Mouse (Mus musculus) spleen, adult 2 months (tissue): Measurements from ENCODE around the gene Itgb5. TPM values are rescaled to one million over a fixed set of nuclear protein-coding genes. Genes with fewer than 3 reads are reported as not detected.

Experiments used
- DNase-seq, 2 experiments: peaks; one replicate each; pipeline versions ENCODE4 v3.0.0 to v3.0.0-alpha.2; 2012 to 2021; ENCODE audit warnings: low spot score in 2 of 2, low read depth in 1 of 2
- H3K27ac ChIP-seq: fragments of 200-500 bp; 2 replicates; pipeline ENCODE4 v1.5.1; 2012; ENCODE audit warnings: low read length, inconsistent platforms; ENCODE audit not compliant: insufficient read depth
- H3K27me3 ChIP-seq: fragments of 200-500 bp; 2 replicates; pipeline ENCODE4 v1.6.1; 2012; ENCODE audit warnings: mild to moderate bottlenecking, moderate library complexity, low read length, inconsistent platforms; ENCODE audit not compliant: control insufficient read depth, insufficient read depth
- H3K36me3 ChIP-seq: fragments of 200-500 bp; 2 replicates; pipeline ENCODE4 v1.6.1; 2012; ENCODE audit warnings: mild to moderate bottlenecking, low read length, inconsistent platforms; ENCODE audit not compliant: control insufficient read depth, insufficient read depth
- H3K4me1 ChIP-seq: fragments of 200-500 bp; 2 replicates; pipeline ENCODE4 v1.6.1; 2011; ENCODE audit warnings: inconsistent platforms; ENCODE audit not compliant: control insufficient read depth, insufficient read depth, insufficient read length
- H3K4me3 ChIP-seq: fragments of 200-500 bp; 2 replicates; pipeline ENCODE4 v1.5.1; 2011; ENCODE audit warnings: mild to moderate bottlenecking, inconsistent platforms; ENCODE audit not compliant: insufficient read depth, insufficient read length; ENCODE audit errors: extremely low read depth
- CTCF ChIP-seq: fragments of 200-500 bp; IDR thresholded peaks from 2 replicates; pipeline ENCODE4 v1.5.1; 2011; ENCODE audit warnings: mild to moderate bottlenecking, inconsistent platforms; ENCODE audit not compliant: insufficient read depth, insufficient read length, insufficient replicate concordance; ENCODE audit errors: extremely low read depth
- POLR2A ChIP-seq: fragments of 200-500 bp; IDR thresholded peaks from 2 replicates; pipeline ENCODE4 v1.6.1; 2011; ENCODE audit warnings: low read depth, low read length, inconsistent platforms
- WGBS: fragments of 180-500 bp; shearing (Covaris S2); methylation state at CpG from one replicate; pipeline ENCODE4 v1.1.7; 2018; 5-methylcytosine and 5-hydroxymethylcytosine counted together
- polyA plus RNA-seq: library from polyadenylated mRNA; depleted of rRNA; stranded (reverse); fragments of >200 nt; gene quantifications from 2 replicates; pipeline ENCODE4 v1.2.3, GENCODE M21; 2012

The Itgb5 gene
- polyA plus RNA-seq, 1 experiment, result 36.4 TPM

- Histone ChIP-seq H3K4me1 (no peaks in the 10 kb centered on the region), H3K27ac (no peak within 1 kb of the TSS), H3K36me3 (no peaks in the 10 kb centered on the region), H3K4me3 (no peak within 1 kb of the TSS), H3K27me3 (no peaks in the 10 kb centered on the region)
- 47% methylated on average over 10 of the region's 10 CpGs for WGBS
- DNase-seq, result no peak
- no peak for TF ChIP-seq CTCF
- no peak for TF ChIP-seq POLR2A
These were observed 35.3 kb upstream of the Itgb5 start, which contains the start of gene Muc13 for GRCm38 (mm10) chr16:33793846-33794791. TSS of gene Muc13 (plus strand) at chr16:33794037.

- no peak for DNase-seq
- no peak overlapping the region for H3K4me3 ChIP-seq
- TF ChIP-seq CTCF (no peak), POLR2A (no peak)
- no peaks in the 10 kb centered on the region for H3K27me3 ChIP-seq
- no peak overlapping the region for H3K27ac ChIP-seq
- H3K4me1 ChIP-seq, result no peaks in the 10 kb centered on the region
- no peaks in the 10 kb centered on the region for H3K36me3 ChIP-seq
- WGBS, result 55% methylated on average over 4 of the region's 4 CpGs
These were observed 34.4 kb upstream of the Itgb5 start for GRCm38 (mm10) chr16:33795106-33795505.

- H3K4me3 ChIP-seq, result no peak overlapping the region
These were observed 33.6 kb upstream of the Itgb5 start for GRCm38 (mm10) chr16:33795887-33796286.

DNA sequence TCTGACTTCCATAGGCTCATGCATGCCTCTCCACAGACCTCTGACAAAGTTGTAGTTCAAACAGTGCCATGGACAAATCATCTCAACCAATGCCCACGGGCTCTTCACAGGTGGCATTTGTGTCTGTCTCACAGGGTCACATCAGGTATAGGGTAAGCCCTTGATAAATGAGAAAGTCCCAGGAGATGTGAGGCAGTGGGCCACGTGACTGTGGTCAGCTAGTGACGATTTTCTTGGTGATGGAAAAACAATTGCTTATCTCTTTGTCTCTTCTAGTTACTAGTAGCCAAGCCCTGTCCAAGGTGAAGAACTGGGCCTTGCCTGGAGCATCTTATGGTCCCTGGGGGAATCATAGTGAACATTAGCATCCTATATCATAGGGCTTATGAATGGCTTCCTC is 32.7 kb upstream of the Itgb5 start:
- Histone ChIP-seq H3K27me3 (no peaks in the 10 kb centered on the region), H3K4me3 (no peak overlapping the region), H3K36me3 (no peaks in the 10 kb centered on the region), H3K27ac (no peak overlapping the region), H3K4me1 (no peaks in the 10 kb centered on the region)
- TF ChIP-seq POLR2A (no peak), CTCF (no peak)
- 40% methylated on average over 3 of the region's 3 CpGs for WGBS
- no peak for DNase-seq

More at GRCm38 (mm10) chr16:33795887-33796286, 33.6 kb upstream of the Itgb5 start:
- TF ChIP-seq CTCF (no peak), POLR2A (no peak)
- Histone ChIP-seq H3K27ac (no peak overlapping the region), H3K36me3 (no peaks in the 10 kb centered on the region), H3K27me3 (no peaks in the 10 kb centered on the region), H3K4me1 (no peaks in the 10 kb centered on the region)
- WGBS, result 30% methylated on average over 6 of the region's 6 CpGs
- no peak for DNase-seq

DNA sequence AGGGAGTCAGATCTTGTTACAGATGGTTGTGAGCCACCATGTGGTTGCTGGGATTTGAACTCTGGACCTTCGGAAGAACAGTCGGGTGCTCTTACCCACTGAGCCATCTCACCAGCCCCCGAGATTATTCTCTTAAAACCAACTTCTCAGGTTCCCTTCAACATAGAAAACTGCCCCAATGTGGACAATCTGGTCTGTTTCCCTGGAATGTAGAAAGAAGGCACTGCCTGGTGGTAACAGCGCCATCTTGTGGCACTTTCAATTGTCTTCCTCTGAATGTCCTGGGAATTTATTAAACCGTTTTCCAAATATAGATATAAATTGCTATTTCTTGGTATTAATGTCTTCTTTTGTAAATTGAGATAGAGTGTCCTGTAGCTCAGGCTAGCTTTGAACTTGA is 31.6 kb upstream of the Itgb5 start:
- no peaks in the 10 kb centered on the region for H3K36me3 ChIP-seq
- no peaks in the 10 kb centered on the region for H3K27me3 ChIP-seq
- H3K4me3 ChIP-seq, result no peak overlapping the region
- H3K27ac ChIP-seq, result no peak overlapping the region
- H3K4me1 ChIP-seq, result no peaks in the 10 kb centered on the region
- 49% methylated on average over 5 of the region's 5 CpGs for WGBS
- TF ChIP-seq CTCF (peak; percentile 41; the same call in 1 of the 2 replicates), POLR2A (no peak)
- peak in 1 of 2 experiments; percentile 11 for DNase-seq

GRCm38 (mm10) chr16:33810002-33810401 is 19.5 kb upstream of the Itgb5 start:
- no peaks in the 10 kb centered on the region for H3K27me3 ChIP-seq
- no peak for DNase-seq
- WGBS, result 83% methylated on average over 3 of the region's 3 CpGs
- no peak overlapping the region for H3K27ac ChIP-seq
- H3K4me1 ChIP-seq, result no peaks in the 10 kb centered on the region
- H3K36me3 ChIP-seq, result no peaks in the 10 kb centered on the region
- H3K4me3 ChIP-seq, result no peak overlapping the region
- TF ChIP-seq POLR2A, result no peak
- peak; percentile 33; the same call in 1 of the 2 replicates for TF ChIP-seq CTCF
